Mouse (Mus musculus) liver (tissue): ENCODE data around the gene Scrn2.

Experiments used
- DNase-seq: peaks from one replicate; pipeline ENCODE4 v3.0.0-alpha.2; 2020; ENCODE audit warnings: mixed read lengths

Gene Scrn2

DNA sequence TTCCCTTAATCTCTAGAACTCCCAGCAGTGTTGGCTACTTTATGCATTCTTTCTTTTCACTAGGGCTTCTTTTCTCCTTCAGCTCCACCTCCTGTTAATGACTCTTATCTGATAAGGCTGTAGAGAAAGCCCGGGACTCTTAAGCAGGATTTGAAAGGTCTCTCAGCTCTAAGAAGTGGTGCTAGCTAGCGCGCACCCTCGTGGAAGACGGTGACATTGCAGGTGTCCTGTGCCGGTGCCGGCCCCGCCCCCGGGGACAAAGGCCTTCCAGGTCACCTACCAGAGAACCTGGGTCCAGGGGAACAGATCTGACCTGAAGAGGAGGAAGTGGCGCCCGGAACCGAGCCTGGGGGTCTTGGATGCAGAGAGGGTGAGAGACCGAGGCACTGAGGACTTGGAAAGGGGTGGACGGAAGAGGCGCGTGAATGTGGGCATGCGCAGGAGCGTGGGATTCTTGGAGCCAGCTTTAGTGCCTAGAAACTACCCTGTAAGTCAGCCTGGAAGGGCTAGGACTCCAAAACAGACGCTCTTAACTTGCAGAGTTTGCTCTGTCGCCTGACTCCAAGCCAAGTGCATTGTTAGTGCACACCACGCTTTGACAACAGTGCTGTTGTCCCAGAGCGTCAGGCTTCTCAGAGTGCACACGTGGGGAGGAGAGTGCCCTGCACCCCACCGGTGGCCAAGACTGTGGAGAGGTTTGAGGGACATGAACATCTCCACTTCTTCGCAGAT is at the start of gene Scrn2:
TSS of gene Scrn2 (plus strand) at position 253 of the 732 bp plus-strand sequence.
- DNase-seq, result peak; percentile 88

- no peak for DNase-seq
These were observed 49.7 kb upstream of the Scrn2 start for GRCm38 (mm10) chr11:96980021-96980420.

DNA sequence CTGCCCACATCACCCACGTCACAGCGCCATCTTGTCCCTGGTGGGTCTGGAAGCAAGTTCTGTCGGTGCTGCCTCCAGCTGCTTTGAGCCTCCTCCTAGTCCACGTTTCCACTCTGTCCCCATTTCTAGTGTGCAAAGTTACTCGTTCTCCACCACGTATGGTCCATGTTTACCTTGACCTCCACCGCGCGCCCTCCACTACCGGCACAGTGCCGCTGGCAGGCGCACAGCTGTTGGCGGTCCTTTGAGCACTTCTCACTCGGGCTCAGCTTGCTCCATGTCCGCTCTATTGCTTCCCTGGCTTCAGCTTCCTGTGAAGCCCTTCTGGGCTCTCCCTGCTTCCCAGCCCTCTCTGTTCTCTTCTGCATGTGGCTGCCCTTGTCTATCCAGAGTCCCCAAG is 48.3 kb upstream of the Scrn2 start:
- no peak for DNase-seq

DNA sequence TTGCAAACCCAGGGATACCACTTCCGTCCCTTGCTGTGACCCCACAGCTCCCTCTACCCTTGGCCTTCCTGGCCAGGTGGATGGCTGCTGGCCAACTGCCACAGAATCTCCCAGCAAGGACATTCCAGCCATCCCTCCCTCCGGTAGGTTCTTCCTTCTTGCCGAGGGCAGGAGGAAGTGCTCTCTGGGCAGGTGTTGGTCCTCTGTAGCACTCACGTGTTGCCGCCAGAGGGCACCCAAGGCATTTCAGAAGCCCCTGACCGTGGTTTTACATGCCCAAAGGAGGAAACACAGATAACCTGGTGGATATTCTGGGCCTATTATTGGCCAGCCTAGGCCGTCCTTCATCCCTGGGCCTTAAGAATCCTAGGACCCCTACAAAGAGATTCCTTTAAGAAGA is 47.4 kb upstream of the Scrn2 start:
- peak; percentile 79 for DNase-seq

DNA sequence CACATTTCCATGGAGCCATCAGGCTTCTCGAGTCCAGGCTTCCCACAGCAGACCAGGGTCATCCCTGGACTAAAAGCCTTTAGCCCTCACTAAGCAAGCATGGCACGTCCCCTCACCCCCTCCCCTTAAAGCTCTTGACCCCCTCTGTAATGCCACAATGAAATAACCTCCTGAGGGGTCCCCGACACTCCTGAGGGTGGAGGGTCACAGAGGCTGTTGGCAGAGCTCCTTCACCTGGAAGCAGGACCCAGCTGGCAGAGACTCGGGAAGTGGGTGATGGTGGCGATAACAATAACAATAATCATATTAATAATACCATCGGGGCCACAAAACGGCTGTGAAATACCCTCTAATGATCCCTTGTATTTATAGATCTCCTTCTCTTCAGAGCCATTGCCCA is 46.9 kb upstream of the Scrn2 start, which contains the start of gene Sp2:
TSS of gene Sp2 (minus strand) at position 101 of the 400 bp plus-strand sequence.
- DNase-seq, result no peak

GRCm38 (mm10) chr11:96984903-96985302 is 44.8 kb upstream of the Scrn2 start:
- no peak for DNase-seq

DNA sequence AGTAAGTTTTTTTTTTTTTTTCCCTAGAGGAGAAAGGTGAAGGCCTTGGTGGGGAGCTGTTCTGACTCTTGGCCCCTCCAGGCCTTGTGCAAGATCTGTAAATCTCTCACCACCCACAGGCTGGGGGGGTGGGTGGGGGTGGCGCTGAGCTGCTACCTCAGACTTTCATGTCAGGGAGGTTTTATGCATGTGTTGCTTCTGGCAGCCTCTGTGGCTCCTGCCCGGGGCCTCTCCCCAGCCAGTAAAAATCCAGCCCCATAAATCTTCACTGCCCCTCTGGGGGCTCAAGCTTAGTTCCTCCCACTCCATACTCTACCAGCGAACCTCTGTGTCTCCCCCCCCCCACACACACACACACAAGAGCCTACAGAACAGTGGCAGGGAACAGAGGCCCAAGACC is 43.3 kb upstream of the Scrn2 start:
- no peak for DNase-seq

DNA sequence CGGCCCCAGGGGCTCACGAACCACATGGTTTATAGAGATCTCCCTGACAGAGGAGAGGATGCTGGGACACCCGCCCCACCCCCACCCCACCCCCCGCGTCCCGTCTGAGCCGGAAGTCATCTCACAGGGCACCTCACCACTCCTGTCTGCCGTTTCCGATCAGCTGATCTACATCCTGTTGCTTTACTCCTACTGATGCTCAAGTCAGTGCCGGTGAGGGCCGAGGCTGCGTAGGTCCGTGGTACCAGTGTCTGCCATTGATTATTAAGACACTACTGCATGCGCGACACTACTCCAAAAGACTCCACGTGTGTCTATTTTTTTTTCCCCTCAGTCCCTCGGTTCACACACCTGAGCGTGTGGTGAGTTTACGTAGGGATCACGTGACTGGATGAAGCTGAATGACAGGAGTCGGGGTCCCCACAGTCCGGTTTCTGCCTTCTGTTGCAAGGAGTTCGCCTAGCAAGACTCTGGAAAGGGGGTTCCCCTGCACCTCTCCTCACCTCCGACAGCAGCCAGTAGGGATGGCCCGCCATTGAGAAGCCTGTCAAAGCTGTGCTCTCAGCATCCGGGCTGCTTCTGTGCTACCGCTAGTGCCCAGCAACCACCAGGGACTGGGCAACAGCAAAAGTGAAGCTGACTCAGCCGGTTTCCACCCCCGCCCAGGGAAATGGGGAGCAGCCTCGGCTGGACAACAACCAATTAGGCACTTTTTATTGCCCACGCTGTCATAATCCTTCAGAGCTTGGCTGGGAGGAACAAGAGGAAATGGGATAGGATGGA is 41.7 kb upstream of the Scrn2 start:
- no peak for DNase-seq

DNA sequence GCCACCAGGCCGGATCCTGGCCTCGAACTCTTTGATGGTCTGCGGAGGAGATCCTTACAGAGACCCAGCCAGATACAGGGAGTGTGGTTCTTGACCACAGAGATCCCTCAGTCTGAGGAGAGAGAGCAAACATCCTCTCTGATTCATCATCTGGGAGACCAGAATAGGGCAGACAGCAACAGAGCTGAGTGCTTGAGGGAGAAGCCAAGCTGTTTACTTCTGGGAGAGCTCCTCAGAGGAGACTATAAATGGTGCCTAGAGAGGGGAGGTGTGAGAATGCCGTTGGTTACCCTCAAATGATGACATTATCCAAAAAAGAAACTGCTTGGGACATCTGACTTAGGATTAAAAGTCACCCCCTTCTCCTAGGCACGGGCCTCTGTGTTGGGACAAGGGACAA is 38.2 kb upstream of the Scrn2 start:
- no peak for DNase-seq

GRCm38 (mm10) chr11:96992722-96993311 is 36.9 kb upstream of the Scrn2 start:
- DNase-seq, result peak; percentile 35

DNA sequence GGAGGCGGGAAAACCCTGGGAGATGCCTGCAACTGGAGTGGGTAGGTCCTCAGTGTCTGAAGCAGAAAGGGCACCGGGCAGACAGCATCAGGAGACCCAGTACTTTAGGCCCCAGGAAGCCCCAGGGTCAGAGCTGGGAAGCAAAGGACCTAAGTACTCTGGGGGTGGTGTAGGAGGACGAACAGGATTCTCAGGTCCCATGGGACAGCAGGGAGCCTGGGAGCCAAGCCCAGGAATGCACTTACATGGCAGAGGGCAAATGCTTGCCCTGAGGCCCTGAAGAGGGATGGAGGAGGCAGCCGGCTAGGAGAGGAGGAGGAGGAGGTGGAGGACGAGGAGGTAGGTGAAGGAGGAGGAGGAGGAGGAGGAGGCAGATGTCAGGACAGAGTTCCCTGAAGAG is 34.7 kb upstream of the Scrn2 start:
- no peak for DNase-seq

DNA sequence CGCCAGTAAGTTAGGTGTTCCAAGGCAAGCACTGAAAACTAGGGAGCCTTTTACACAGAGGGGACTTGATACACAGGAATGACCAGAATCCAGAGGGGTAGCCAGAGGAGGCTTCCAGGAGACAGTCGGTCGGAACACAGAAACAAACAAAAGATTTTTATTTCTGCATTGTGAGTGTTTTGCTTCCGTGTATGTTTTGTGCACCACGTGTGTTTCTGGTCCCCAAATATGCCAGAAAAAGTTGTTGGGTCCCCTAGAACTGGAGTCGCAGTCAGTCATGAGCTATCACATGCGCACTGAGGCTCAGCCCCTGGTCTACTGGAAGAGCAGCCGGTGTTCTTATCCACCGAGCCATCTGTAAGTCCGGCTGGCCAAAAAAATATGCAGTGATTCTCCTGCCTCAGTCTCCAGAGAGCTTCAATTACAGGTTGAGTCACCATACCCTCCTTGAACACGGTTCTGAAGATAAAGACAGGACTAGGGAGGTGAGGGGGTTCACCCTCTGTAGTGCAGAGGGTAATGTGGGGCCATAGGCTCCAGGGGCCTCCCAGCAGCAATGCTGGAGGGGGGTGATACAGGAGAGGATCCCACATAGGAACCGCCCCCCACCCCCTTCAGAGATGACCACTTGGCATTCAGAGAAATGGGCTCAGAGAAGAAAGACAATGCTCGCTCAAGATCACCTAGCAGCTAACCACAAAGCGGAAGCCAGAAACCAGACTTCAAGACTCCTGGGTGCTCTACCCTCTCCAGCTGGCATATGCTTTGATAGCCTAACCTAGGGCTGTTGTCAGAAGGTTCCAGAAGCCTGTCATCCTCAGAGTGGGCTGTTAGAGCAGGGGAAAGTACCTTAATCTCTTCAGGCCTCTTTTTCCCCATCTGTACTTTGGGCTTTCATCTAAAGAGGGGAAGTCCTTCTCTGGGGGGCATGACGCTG is 33.6 kb upstream of the Scrn2 start:
- DNase-seq, result no peak

GRCm38 (mm10) chr11:96996773-96997379 is 32.9 kb upstream of the Scrn2 start:
- DNase-seq, result no peak

DNA sequence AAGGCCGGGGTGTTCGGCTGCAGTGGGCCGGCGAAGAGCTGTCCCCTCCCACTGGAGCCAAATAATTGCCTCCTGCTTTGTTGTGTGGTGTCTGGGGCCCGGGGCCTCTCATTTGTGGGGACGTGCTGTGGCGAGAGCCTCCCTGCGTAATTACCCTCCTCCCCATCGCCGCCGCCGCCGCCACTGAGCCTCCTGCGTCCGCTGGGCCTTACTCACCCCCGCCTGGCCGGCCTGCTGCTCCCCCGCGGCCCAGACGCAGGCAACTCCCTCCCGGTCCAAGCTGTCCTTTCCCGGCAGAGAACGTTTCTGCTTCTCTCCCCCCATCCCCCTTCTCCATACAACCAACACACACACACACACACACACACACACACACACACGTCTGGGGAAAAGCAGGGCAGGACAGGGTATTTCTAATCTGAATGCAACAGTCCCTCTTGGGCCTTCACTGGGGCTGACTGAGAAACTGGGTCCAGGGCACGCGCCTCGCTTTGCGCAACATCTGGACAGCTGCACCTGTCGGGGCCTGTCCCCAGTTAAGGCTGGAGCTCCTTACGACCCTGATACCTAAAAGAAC is 32.3 kb upstream of the Scrn2 start:
- DNase-seq, result peak; percentile 36

- DNase-seq, result no peak
These were observed 26.6 kb upstream of the Scrn2 start for GRCm38 (mm10) chr11:97003170-97003569.

- DNase-seq, result no peak
These were observed 22.5 kb upstream of the Scrn2 start for GRCm38 (mm10) chr11:97007093-97007794.

- DNase-seq, result no peak
These were observed 20.4 kb upstream of the Scrn2 start for GRCm38 (mm10) chr11:97009198-97009790.

GRCm38 (mm10) chr11:97013121-97013670 is 16.5 kb upstream of the Scrn2 start, which contains the start of gene Sp6:
Sp6 (plus strand) TSS chr11:97013394.
- DNase-seq, result no peak

- DNase-seq, result no peak
These were observed 11.8 kb upstream of the Scrn2 start for GRCm38 (mm10) chr11:97017696-97018582.
